Mouse (Mus musculus): ENCODE results near the gene Rnf25. TPM values are rescaled to one million over a fixed set of nuclear protein-coding genes. Genes with fewer than 3 reads are reported as not detected.

Rnf25 gene
- 39.7 and 40.5 TPM in 2 replicates for polyA plus RNA-seq (2015; fragmentation: Nextera tagmentation; extraction: Ambion mirVana)

GRCm38 (mm10) chr1:74601267-74601962, at the start of gene Rnf25, which contains the start of gene Stk36:
Rnf25 (minus strand) TSS chr1:74601397.
Stk36 (plus strand) TSS chr1:74601445.
- Histone ChIP-seq H3K4me2 (replicated peaks) (peak within 1 kb of the TSS; percentile 77), H3K4me3 (replicated peaks) (peak within 1 kb of the TSS; percentile 92), H3K27ac (replicated peaks) (peak within 1 kb of the TSS; percentile 22; the same call in 1 of the 2 replicates), H3K27me3 (no peaks in the 10 kb centered on the region), H3K9me3 (replicated peaks) (no peaks in the 10 kb centered on the region), H3K36me3 (peaks cover 40% of the 10 kb centered on the region), H3K9ac (peak within 1 kb of the TSS; percentile 71), H3K4me1 (peaks cover 13% of the 10 kb centered on the region)
- 8% methylated on average over 25 of the region's 25 CpGs for WGBS
- peak; percentile 82 for ATAC-seq (ENCODE audit: insufficient number of reproducible peaks, low FRiP score, low TSS enrichment, low read depth)

GRCm38 (mm10) chr1:74643926-74644325, 42.7 kb upstream of the Rnf25 start:
- H3K4me3 ChIP-seq (replicated peaks), result no peak overlapping the region
- H3K9ac ChIP-seq, result no peak overlapping the region
- no peaks in the 10 kb centered on the region for H3K9me3 ChIP-seq (replicated peaks)
- no peaks in the 10 kb centered on the region for H3K4me1 ChIP-seq
- no peak overlapping the region for H3K4me2 ChIP-seq (replicated peaks)
- ATAC-seq (ENCODE audit: insufficient number of reproducible peaks, low FRiP score, low TSS enrichment, low read depth), result no peak
- no peak overlapping the region for H3K27ac ChIP-seq (replicated peaks)
- no peaks in the 10 kb centered on the region for H3K36me3 ChIP-seq
- H3K27me3 ChIP-seq, result no peaks in the 10 kb centered on the region

GRCm38 (mm10) chr1:74643524-74643923, 42.3 kb upstream of the Rnf25 start:
- no peaks in the 10 kb centered on the region for H3K9me3 ChIP-seq (replicated peaks)
- no peak overlapping the region for H3K9ac ChIP-seq
- H3K4me2 ChIP-seq (replicated peaks), result no peak overlapping the region
- 60% methylated on average over 2 of the region's 2 CpGs for WGBS
- no peaks in the 10 kb centered on the region for H3K36me3 ChIP-seq
- ATAC-seq (ENCODE audit: insufficient number of reproducible peaks, low FRiP score, low TSS enrichment, low read depth), result no peak
- H3K27ac ChIP-seq (replicated peaks), result no peak overlapping the region
- H3K4me3 ChIP-seq (replicated peaks), result no peak overlapping the region
- H3K4me1 ChIP-seq, result no peaks in the 10 kb centered on the region
- no peaks in the 10 kb centered on the region for H3K27me3 ChIP-seq

GRCm38 (mm10) chr1:74632734-74633133, 31.5 kb upstream of the Rnf25 start:
- ATAC-seq (ENCODE audit: insufficient number of reproducible peaks, low FRiP score, low TSS enrichment, low read depth), result no peak
- 82% methylated on average over 4 of the region's 4 CpGs for WGBS

GRCm38 (mm10) chr1:74628001-74628400, 26.8 kb upstream of the Rnf25 start:
- no peaks in the 10 kb centered on the region for H3K4me1 ChIP-seq
- no peak for ATAC-seq (ENCODE audit: insufficient number of reproducible peaks, low FRiP score, low TSS enrichment, low read depth)
- no peak overlapping the region for H3K4me3 ChIP-seq (replicated peaks)
- no peaks in the 10 kb centered on the region for H3K27me3 ChIP-seq
- no peak overlapping the region for H3K4me2 ChIP-seq (replicated peaks)
- H3K9ac ChIP-seq, result no peak overlapping the region
- H3K9me3 ChIP-seq (replicated peaks), result no peaks in the 10 kb centered on the region
- 0 out of 2 replicates have a peak, but pooled peaks cover 9% of the 10 kb centered on the region for H3K36me3 ChIP-seq
- WGBS, result 39% methylated on average over 7 of the region's 7 CpGs
- no peak overlapping the region for H3K27ac ChIP-seq (replicated peaks)

More at GRCm38 (mm10) chr1:74632734-74633133, 31.5 kb upstream of the Rnf25 start:
- Histone ChIP-seq H3K27me3 (no peaks in the 10 kb centered on the region), H3K9ac (no peak overlapping the region), H3K4me3 (replicated peaks) (no peak overlapping the region), H3K4me1 (no peaks in the 10 kb centered on the region), H3K27ac (replicated peaks) (no peak overlapping the region), H3K9me3 (replicated peaks) (no peaks in the 10 kb centered on the region), H3K36me3 (no peaks in the 10 kb centered on the region), H3K4me2 (replicated peaks) (no peak overlapping the region)

GRCm38 (mm10) chr1:74626076-74626475, 24.9 kb upstream of the Rnf25 start:
- H3K9me3 ChIP-seq (replicated peaks), result no peaks in the 10 kb centered on the region
- H3K36me3 ChIP-seq, result 0 out of 2 replicates have a peak, but pooled peaks cover 14% of the 10 kb centered on the region
- no peak overlapping the region for H3K9ac ChIP-seq
- WGBS, result 85% methylated on average over 4 of the region's 4 CpGs
- H3K4me1 ChIP-seq, result no peaks in the 10 kb centered on the region
- no peak overlapping the region for H3K4me2 ChIP-seq (replicated peaks)
- no peak overlapping the region for H3K4me3 ChIP-seq (replicated peaks)
- H3K27ac ChIP-seq (replicated peaks), result no peak overlapping the region
- H3K27me3 ChIP-seq, result no peaks in the 10 kb centered on the region
- ATAC-seq (ENCODE audit: insufficient number of reproducible peaks, low FRiP score, low TSS enrichment, low read depth), result no peak

- Histone ChIP-seq H3K9me3 (replicated peaks) (no peaks in the 10 kb centered on the region), H3K4me3 (replicated peaks) (no peak overlapping the region), H3K36me3 (0 out of 2 replicates have a peak, but pooled peaks cover 14% of the 10 kb centered on the region), H3K27me3 (no peaks in the 10 kb centered on the region), H3K9ac (no peak overlapping the region), H3K27ac (replicated peaks) (no peak overlapping the region), H3K4me1 (no peaks in the 10 kb centered on the region), H3K4me2 (replicated peaks) (no peak overlapping the region)
- WGBS, result 93% methylated on average over 1 of the region's 1 CpGs
- ATAC-seq (ENCODE audit: insufficient number of reproducible peaks, low FRiP score, low TSS enrichment, low read depth), result no peak
These were observed 23.0 kb upstream of the Rnf25 start for GRCm38 (mm10) chr1:74624183-74624582.

GRCm38 (mm10) chr1:74600501-74601266, 513 bp downstream of the Rnf25 start:
- H3K27me3 ChIP-seq, result no peaks in the 10 kb centered on the region
- H3K9ac ChIP-seq, result peak overlapping the region; percentile 71
- peaks cover 45% of the 10 kb centered on the region for H3K36me3 ChIP-seq
- peak overlapping the region; percentile 77 for H3K4me2 ChIP-seq (replicated peaks)
- 7% methylated on average over 26 of the region's 26 CpGs for WGBS
- H3K4me3 ChIP-seq (replicated peaks), result peak overlapping the region; percentile 92
- H3K9me3 ChIP-seq (replicated peaks), result no peaks in the 10 kb centered on the region
- peak overlapping the region; percentile 22; the same call in 1 of the 2 replicates for H3K27ac ChIP-seq (replicated peaks)
- peaks cover 13% of the 10 kb centered on the region for H3K4me1 ChIP-seq
- peak; percentile 45 for ATAC-seq (ENCODE audit: insufficient number of reproducible peaks, low FRiP score, low TSS enrichment, low read depth)

GRCm38 (mm10) chr1:74594434-74594833, 6.8 kb downstream of the Rnf25 start:
- 89% methylated on average over 8 of the region's 8 CpGs for WGBS
- H3K36me3 ChIP-seq, result peaks cover 80% of the 10 kb centered on the region
- no peak for ATAC-seq (ENCODE audit: insufficient number of reproducible peaks, low FRiP score, low TSS enrichment, low read depth)

GRCm38 (mm10) chr1:74587773-74588445, 13.3 kb downstream of the Rnf25 start, which contains the start of the genes Zfp142 and Bcs1l:
Zfp142 (minus strand) TSS chr1:74588246.
Bcs1l (plus strand) TSS chr1:74588289.
- peak; percentile 98 for ATAC-seq (ENCODE audit: insufficient number of reproducible peaks, low FRiP score, low TSS enrichment, low read depth)
- H3K9ac ChIP-seq, result peak within 1 kb of the TSS; percentile 68
- H3K27me3 ChIP-seq, result no peaks in the 10 kb centered on the region
- H3K4me1 ChIP-seq, result peaks cover 24% of the 10 kb centered on the region
- H3K9me3 ChIP-seq (replicated peaks), result no peaks in the 10 kb centered on the region
- H3K4me3 ChIP-seq (replicated peaks), result peak within 1 kb of the TSS; percentile 77
- H3K4me2 ChIP-seq (replicated peaks), result peak within 1 kb of the TSS; percentile 88
- WGBS, result under 1% methylated on average over 48 of the region's 48 CpGs
- H3K36me3 ChIP-seq, result peaks cover 24% of the 10 kb centered on the region
- H3K27ac ChIP-seq (replicated peaks), result peak within 1 kb of the TSS; percentile 88

More at GRCm38 (mm10) chr1:74594434-74594833, 6.8 kb downstream of the Rnf25 start:
- H3K27ac ChIP-seq (replicated peaks), result no peak overlapping the region
- no peak overlapping the region for H3K4me2 ChIP-seq (replicated peaks)
- no peaks in the 10 kb centered on the region; the same call in 1 of the 2 replicates for H3K4me1 ChIP-seq
- no peaks in the 10 kb centered on the region for H3K27me3 ChIP-seq
- no peak overlapping the region for H3K9ac ChIP-seq
- no peak overlapping the region for H3K4me3 ChIP-seq (replicated peaks)
- H3K9me3 ChIP-seq (replicated peaks), result no peaks in the 10 kb centered on the region
